Mouse (Mus musculus) thymus, adult 18-20 months (tissue): Measurements from ENCODE around the gene Mpdz.

ENCODE experiments used
- DNase-seq, 2 experiments: peaks; one replicate each; pipeline ENCODE4 v3.0.0; 2022; ENCODE audit warnings: mixed read lengths in 2 of 2

The Mpdz gene

DNA sequence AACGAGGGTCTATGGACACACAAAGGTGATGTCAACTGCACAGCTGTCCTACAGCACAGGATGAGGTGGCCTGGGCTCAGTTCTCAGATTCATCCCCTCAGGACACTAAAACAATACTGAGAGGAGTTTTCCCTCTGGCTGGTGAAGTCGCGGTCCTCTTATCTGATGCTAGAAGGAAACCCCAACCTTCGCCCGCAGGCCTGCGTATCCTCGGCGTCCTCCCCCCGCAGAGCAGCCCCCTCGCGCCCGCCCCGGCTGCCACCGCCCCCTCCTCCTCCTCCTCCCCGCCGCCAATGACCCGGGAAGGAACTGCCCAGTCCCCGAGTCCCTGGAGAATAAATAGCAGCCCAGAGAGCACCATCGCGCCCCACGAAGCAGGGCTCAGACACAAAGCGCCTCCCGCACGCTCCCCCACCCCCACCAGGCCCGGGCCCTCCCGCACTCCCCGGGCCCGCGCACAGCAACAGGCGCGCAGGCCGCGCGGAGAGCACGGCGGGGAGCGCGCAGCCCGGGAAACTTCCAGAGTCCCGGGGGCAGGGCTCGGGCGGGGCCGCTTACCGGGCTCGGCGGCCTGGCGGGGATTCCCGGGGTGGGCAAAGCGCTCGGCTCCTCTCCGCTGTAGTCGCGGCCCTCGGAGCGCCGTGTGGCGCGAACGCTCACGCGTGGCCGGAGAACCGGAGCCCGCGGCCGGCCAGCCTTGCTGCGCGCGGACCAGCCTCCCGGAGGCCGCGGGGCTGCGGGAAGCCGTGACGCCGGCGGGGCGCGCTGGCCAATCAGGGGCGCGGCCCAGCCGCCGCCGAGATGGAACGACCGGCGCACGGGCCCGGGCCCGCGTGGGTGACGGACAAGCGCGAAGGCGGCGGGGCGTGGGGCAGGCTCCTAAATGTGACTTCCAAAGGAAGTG, at the start of gene Mpdz:
Gene Mpdz, minus strand, starts transcription at position 738 of the 904 bp plus-strand sequence.
- DNase-seq: no peak

DNA sequence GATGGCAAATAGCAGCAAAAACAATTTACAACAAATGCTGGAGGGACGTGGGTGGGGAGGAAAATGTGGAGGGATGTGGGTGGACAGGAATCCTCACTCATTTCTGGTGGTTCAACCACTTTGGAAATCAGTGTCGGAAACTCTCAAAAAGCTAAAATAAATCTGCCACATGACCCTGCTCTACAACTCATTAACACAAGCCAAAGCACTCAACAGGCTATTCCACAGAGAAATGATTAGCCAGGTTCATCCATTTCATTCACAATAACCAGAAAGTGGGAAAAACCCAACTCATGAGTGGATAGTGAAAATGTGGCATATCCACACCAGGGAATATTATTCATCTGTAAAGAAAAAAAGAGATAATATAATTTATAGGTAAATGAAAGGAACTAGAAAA, 47.9 kb upstream of the Mpdz start:
- no peak for DNase-seq

DNA sequence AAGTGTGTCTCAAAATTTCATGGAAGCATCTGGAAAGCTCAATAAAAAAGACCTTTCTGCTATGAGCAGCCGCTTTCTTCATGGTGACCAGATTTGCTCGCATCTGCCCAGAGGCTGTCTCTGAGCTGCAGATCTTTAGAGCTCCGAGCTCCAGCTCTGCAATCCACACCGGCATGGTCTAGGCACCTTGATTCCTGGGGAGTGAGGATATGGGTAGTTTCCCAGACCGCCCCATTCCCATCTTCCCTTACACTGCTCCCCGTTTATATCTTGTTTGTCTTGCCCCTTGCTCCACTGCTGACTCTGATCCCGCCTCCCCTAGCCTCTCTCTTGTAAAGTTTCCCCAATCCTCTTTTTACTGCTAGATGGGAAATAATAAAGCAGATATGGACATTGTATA, 42.0 kb upstream of the Mpdz start:
- DNase-seq: no peak

DNA sequence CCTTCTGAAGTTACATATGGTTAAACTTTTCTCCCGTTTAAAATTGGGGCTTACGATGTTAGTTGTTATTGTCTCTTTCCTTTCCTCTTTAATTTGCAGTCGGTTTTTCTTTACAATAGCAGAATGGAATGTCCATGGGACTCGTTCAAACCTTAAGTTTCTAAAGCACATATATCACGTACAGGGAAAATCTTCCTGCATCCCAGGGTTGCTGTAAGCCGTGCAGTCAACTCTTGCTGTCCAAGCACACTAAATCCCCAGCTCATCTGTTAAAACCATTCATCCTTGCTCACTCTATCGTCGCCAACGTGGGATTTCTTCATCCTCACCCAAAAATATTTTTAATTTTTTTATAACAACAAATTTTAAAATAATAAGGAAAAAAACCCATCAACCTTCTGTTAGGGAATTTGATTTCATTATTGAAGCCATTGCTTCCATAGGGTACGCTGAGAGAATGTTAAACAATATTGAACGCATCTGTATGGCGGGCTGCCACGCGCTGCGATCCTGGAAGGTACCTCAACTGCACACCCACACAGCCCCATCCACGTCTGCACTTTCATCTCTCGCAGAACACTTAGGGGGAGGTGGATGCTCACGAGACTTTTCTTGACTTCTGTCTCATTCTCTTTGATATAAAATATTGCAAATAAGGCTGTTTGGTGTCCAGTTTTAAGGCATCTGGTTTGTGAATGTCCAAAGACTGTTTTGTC, 41.4 kb upstream of the Mpdz start:
- no peak for DNase-seq

DNA sequence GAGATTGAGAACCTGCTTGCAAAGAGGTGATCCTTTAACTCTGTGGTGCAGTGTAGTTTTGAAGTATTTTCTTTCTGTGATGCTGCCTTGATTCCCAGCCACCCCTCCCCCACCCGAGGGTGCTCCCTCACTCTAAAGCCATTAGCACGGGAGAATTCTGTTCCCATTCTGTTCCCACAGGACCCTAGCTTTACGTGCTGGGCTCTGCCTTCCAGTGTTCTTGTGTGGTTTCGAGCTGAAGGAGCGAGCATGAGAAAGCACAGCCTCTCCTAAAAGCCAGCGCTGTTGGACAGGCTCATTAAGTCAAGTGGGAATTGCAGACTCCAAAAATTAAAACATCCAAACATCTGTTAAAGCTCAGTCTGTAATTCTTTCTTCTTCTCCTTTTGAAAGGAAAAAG, 40.5 kb upstream of the Mpdz start:
- DNase-seq: no peak

DNA sequence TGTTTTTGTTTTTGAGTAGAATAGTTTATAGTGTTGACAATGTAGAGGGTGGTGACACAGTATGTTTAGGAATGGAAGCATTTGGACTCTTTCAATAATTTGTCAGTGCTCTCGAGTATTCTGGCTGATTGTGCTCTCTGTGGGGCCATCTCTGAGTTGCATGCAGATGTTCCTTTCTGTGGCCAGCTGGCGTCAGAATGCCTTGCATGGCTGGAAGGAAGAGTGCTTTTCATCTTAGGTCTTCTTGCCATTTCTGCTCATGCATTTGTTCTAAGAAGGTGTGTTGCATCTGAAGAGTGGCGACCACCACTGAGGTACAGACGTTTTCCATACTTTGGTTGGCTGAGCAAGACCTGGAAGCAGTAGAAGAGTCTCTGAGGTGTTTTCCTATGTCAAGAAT, 24.2 kb upstream of the Mpdz start:
- no peak for DNase-seq

DNA sequence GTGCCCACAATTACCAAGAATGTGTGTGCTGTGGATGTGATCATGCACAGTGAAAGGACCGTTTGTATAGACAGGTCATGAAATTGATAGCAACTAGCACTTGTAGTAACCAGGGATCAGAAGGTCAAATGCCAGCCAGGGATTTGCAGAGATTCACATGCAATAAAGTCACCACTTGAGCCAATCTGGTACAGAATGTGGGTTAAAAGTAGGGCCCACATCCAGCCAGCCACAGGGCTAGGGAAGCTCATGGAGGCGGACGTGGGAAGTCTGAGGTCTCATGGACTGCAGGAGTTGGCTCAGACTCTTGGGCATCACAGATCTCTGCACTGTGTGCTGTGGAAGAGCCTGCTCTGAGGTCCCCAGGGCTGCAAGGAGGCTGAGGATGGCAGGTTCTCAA, 22.6 kb upstream of the Mpdz start:
- no peak for DNase-seq

DNA sequence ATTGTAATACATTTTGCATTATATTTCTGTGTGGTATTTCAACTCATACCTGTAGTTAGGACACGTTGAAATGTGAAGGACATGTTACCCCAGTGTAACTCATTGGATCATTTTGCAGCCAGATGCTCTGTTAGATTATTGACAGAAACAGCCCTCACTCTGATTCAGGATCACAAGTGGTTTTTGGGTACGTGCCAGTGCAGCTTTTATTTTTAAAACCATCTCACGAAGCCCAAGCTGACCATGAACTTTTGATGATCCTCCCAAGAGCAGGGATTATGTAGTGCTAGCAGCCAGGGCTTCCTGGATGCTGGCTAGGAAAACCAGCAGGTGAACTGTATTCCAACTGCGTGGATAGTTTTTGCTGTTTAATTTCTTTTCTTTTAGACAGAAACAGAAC, 19.6 kb upstream of the Mpdz start:
- DNase-seq: no peak

DNA sequence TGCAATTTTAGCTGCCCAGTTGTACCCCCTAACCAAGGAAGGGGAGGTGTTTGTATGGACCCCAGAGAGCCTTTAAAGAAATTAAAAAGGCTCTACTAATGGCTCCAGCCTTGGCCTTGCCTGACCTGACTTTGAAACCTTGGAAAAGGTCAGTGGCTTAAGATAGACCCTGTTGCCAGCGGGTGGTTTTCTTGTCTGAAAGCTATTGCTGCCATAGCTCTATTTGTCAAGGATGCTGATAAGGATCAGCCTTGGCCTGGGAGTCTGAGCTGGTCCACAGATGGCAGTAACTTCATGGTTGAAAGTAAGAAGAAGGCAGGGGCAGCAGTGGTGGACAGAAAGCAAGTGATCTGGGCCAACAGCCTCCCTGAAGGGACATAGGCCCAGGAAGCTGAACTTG, 16.3 kb upstream of the Mpdz start:
- DNase-seq: no peak

DNA sequence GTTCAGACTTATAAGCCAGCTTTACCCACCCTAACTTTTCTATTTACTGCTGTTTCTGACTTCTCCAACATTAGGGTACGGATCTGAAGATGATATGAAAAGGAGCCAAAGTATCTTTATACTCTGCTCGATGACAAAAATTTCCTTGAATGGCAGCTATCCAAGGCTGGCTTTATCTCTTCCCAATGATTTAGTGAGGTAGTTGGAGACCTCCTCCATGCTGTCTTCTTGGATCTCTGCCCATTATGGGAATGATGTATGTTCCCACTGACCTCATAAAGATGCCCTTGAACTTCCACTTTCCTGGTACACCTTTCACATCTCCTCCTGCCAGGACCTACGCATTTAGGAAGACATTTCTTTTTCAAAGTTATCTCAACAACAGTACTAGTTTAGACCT, 11.2 kb upstream of the Mpdz start:
- DNase-seq: no peak

DNA sequence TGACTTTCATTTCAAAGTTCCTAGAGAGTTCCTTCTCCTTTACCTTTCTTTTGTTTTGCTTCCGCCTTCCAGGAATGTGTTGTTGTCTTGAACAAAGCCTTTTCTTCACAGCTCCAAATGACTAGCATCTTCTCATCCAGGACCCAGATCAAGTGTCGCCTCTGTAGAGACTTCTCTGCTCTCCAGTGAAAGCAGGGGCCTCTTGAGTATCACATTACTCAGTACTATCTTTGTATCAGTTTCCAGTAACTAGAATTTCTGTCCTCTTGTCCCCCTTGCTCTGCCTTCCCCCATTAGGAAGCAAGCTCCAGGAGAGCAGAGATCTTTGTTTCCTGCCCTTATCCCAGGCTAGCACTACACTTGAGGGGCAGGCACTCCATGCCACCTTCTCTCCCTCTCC, 9.6 kb upstream of the Mpdz start:
- DNase-seq: no peak

DNA sequence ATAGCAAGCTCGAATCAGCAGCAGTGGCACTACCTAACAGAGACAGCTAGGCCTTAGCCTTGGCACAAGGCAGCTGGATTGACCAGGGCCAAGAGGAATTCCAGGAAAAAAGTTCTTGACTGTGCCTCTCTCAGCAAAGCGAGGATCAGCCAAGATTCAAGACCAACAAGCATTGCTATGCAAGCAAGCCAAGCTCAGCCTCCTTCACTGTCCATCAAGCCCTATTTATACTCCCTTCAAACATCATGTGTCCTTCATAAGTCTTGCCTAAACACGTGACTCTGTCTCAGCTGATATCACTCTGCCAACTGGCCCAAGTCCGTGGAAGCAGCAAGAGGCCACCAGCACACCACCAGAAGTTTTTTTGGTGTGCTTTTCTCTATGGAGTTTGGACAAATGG, 6.8 kb upstream of the Mpdz start:
- DNase-seq: no peak

DNA sequence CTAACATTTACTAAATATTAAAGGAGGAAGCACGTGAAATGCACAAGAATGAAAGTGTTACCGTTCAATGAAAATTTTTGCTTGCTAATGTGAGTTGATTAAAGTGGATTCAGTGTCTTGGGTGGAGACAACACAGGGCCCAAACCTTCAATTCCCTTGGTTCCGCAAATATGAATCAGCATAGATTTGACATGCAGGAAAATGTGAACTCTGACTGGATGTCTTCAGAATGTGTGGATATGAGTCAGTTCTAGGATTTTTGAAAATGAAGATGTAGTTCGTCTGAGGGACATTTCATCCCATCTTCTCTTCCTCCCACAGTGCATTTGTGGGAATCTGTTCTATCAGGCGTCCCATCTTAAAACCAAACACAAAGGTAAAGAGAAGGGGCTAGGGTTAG, 951 bp upstream of the Mpdz start:
- DNase-seq: no peak

DNA sequence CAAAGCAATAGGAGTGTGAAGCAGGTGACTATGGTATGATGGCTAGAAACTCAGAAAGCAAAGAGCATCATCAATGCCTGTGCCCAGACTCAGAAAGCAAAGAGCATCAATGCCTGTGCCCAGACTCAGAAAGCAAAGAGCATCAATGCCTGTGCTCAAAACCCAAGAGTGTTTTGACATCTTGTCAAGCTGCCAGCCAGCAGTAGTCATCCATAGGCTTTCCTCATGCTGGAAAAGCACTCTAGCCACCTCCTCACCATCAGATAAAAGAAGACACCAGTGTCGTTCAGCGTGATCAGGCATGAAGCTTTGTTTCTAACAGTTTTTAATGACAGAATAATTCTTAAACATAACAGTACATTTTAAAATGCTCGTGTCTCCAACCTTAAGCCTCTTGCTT, 8.7 kb downstream of the Mpdz start:
- DNase-seq: no peak

DNA sequence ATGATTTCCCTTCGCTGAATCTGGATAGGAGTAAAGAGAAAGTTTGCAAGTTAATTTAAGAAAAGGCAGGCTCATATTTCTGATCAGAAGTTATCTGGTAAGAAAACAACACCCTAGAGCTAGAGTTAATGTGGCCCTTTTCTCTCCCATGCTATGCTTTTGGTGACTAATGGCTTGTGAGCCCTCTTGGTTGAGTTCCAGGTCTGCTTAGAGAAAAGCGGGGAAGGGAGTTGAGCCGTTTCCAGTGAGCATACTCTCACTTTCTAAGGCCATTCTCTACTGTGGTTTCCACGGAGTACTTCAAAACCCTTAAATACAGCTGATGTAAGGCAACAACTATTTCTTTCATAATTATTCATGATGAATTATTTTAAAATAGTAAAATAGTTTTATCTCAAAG, 11.8 kb downstream of the Mpdz start:
- DNase-seq: no peak

DNA sequence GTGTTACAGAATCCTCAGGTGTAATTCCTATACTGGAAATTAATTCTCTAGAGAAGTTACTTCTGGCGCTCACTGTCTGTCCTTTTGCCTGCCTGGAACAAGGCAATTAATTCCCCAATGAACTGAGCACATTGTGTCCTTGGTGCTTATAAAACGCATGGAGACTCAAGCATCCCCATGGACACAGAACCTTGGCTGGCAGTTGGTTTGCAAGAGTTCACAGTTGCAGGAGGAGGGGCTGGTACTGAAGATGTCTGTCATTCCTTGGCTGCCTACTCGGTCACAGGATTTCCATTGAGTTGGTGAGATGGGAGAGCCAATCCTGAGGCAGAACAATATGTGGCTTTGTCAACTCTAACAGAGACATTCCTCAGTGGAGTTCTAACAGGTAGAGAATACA, 12.5 kb downstream of the Mpdz start:
- DNase-seq: no peak

DNA sequence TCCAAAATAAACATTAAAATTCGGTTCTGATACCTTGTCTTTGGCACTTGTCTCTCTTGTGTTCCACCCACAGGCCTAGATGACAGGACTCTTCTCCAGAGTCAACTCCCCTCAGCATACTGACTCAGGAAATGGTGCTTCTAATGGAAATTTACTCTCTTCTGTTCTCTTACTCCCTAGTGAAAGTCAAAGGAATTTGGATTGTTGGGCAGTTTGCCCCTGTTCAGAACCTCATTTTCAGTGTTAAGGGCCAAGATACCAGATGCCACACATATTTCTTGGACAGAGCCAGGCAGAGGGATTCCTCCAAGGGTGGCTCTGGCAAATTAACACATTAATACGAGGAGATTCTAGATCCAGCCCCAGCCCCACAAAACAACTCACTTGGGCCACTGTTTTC, 12.9 kb downstream of the Mpdz start:
- DNase-seq: no peak

DNA sequence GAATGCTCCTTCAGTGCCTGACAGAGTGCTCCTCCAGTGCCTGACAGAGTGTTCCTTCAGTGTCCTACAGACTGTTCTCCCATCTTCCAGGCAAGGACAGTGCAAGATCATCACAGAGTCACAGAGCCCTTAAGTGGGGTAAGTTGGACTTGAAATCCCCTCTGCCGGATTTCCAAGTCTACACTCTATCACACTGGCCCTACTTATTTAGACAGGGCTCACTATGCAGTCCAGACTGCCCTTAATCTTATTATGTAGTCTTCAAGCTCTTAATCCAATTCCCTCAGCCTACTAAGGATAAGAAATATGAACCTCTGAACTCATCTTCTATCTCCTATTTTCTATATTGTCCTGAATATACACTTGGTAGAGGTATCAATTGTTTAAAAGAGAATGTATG, 19.1 kb downstream of the Mpdz start:
- DNase-seq: no peak

DNA sequence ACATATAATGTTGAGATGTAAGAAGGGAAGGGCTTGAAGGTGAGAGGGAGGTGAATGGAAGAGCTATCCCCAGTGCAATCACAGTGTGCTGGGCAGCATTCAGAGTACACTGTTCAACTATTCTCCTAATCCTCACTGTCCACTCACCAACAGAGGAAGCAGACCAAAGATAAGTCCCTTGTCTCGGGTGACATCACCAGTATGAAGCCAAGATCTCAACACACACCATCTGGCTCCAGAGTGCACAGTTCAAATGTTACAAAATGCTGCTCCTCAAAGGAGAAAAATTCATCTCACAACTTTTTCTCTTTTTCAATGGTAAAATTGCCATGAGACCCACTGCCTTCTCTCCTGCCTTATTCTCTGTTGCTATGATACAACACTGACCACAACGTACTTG, 21.0 kb downstream of the Mpdz start:
- no peak for DNase-seq

DNA sequence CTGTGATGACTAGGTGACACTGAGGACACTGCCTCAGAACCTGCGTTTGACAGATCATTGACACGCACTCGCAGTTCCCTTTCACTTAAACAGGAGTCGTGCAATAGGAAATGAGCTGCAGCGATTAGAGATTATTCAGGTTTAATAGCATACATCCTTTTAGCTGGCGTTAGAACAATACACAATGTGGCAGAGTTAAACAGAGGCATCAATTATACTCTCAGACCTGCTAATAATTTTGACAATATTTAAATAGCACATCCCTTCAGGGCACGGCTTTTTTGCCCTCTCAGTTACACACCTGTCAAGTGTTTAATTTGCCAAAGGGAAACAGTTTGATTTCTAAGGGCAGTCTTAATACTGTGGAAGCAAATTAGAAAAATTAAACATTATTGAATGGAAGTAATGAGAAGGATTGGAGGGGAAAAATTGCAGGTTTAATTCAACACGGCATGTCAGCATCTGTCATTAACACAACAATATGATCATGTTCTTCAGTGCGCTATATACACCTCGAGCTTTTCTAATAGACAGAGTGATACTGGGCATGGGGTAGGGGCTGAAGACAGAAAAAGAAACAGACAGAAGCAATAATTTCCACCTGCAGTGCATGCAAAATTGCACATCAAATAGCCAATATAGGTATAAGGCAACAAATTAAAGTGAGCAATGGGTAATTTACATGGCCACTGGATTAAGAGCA, 27.1 kb downstream of the Mpdz start:
- no peak for DNase-seq

DNA sequence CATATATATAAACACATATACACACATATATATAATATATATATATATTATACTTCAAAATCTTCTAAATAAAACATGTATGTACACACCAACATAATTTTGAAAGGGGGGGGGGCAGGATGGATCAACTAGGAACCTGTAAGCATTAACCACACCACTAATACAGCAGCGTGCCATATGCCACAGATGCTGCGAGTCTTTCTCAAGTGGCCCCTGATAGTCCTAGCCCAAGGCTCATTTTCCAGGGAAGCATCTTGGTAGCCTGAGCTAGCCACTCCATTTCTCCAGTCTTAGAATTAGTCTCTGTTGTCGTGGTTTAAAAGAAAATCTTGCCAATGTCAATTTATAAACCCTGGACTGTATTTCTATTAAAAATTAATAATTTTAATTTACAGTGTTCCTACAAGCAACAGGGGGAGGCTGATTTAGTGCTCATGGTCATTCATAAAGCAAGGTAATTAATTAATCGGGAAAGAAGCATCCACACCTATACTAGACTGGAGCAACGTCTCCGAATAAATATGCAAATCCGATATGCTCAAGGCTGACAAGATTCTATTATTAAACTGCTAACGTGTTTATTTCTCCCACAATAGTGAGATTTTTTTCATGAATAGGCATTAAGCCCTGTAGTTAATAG, 27.8 kb downstream of the Mpdz start:
- DNase-seq: no peak

DNA sequence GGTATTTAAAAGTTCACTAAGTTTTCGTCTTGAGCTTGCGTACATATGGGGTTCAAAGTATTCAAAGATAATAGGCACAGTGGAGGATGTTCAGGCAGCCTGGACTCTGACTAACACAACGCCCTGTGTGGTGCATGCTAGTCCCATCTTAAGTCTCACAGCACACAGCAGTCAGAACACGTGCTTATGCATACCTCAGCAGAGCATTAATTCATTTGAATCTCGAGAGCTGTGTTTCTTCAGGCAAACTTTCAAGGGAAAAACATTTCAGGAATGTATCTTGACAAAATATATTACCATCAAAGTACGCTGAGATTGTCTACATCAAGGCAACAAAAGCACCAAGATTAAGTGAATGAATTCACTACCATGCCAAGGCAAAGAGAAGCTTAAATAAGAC, 45.7 kb downstream of the Mpdz start:
- no peak for DNase-seq

DNA sequence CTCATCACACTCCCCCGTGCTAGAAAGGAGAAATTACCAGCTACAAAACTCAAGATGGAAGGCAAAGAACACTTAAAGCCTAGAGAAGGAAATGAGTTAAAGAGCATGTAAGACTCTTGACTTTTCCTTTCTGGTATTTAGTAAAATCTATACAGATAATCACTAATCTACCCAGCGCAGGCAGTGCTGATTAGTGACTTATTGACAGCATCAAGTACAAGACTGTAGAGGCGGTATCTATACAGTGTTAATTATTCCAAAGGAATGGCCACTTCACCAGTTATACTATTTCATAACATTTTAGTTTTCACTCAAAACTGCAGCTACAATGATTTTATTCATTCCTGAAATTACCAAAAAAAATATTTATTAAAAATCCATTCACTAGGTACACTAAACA, 49.7 kb downstream of the Mpdz start:
- DNase-seq: no peak
